Mouse (Mus musculus) cerebellum, adult 9-10 months (tissue): ENCODE data around the gene Gm17019.
"Not testable (repeated sequence)": the region's sequence is repeated elsewhere in the genome, so short reads cannot be mapped to it uniquely, and the experiment has no call there.

ENCODE experiments used
- DNase-seq: peaks from one replicate; pipeline ENCODE4 v3.0.0; 2022

Gm17019 gene

GRCm38 (mm10) chr5:15032898-15033297 is at the start of gene Gm17019:
Gene Gm17019, minus strand, starts transcription at chr5:15032998.
- DNase-seq, result not testable (repeated sequence)

- DNase-seq, result not testable (repeated sequence)
These were observed 29.6 kb upstream of the Gm17019 start for GRCm38 (mm10) chr5:15062385-15062715.

- DNase-seq, result not testable (repeated sequence)
These were observed 29.0 kb upstream of the Gm17019 start for GRCm38 (mm10) chr5:15061638-15062384.

GRCm38 (mm10) chr5:15054151-15055025 is 21.6 kb upstream of the Gm17019 start:
- not testable (repeated sequence) for DNase-seq

GRCm38 (mm10) chr5:15053606-15053962 is 20.8 kb upstream of the Gm17019 start:
- not testable (repeated sequence) for DNase-seq

- not testable (repeated sequence) for DNase-seq
These were observed 20.3 kb upstream of the Gm17019 start for GRCm38 (mm10) chr5:15052945-15053605.

- not testable (repeated sequence) for DNase-seq
These were observed 18.0 kb upstream of the Gm17019 start for GRCm38 (mm10) chr5:15050807-15051206.

GRCm38 (mm10) chr5:15044830-15045767 is 12.3 kb upstream of the Gm17019 start:
- not testable (repeated sequence) for DNase-seq

- DNase-seq, result not testable (repeated sequence)
These were observed 8.0 kb upstream of the Gm17019 start for GRCm38 (mm10) chr5:15040784-15041183.

GRCm38 (mm10) chr5:15039984-15040383 is 7.2 kb upstream of the Gm17019 start:
- not testable (repeated sequence) for DNase-seq

- not testable (repeated sequence) for DNase-seq
These were observed 8.5 kb downstream of the Gm17019 start for GRCm38 (mm10) chr5:15024316-15024715.

- not testable (repeated sequence) for DNase-seq
These were observed 12.7 kb downstream of the Gm17019 start for GRCm38 (mm10) chr5:15020067-15020466.

GRCm38 (mm10) chr5:15010639-15011582 is 21.9 kb downstream of the Gm17019 start:
- not testable (repeated sequence) for DNase-seq

- DNase-seq, result not testable (repeated sequence)
These were observed 25.9 kb downstream of the Gm17019 start for GRCm38 (mm10) chr5:15006907-15007306.

GRCm38 (mm10) chr5:15006288-15006687 is 26.5 kb downstream of the Gm17019 start:
- DNase-seq, result not testable (repeated sequence)

- not testable (repeated sequence) for DNase-seq
These were observed 27.2 kb downstream of the Gm17019 start for GRCm38 (mm10) chr5:15005584-15005983.

- not testable (repeated sequence) for DNase-seq
These were observed 27.9 kb downstream of the Gm17019 start for GRCm38 (mm10) chr5:15004569-15005562.

GRCm38 (mm10) chr5:14998077-14998476 is 34.7 kb downstream of the Gm17019 start:
- DNase-seq, result not testable (repeated sequence)

- not testable (repeated sequence) for DNase-seq
These were observed 35.2 kb downstream of the Gm17019 start for GRCm38 (mm10) chr5:14997556-14997955.
